Mouse (Mus musculus) hindbrain, embryonic 14.5 days (tissue): ENCODE results near the gene Olfr90. TPM values are rescaled to one million over a fixed set of nuclear protein-coding genes. Genes with fewer than 3 reads are reported as not detected.
"Not testable (repeated sequence)": the region's sequence is repeated elsewhere in the genome, so short reads cannot be mapped to it uniquely, and the experiment has no call there.

Source experiments
- ATAC-seq: fragments of 200-750 bp; cut with Nextera tagmentation; 2 replicates; pipeline ENCODE4 v1.8.0; 2017; ENCODE audit warnings: moderate number of reproducible peaks, mild to moderate bottlenecking, moderate TSS enrichment, moderate library complexity; ENCODE audit not compliant: low FRiP score
- DNase-seq: peaks from one replicate; pipeline ENCODE4 v3.0.0-alpha.2; 2015; ENCODE audit warnings: low spot score
- H3K27ac ChIP-seq: fragments of 300-500 bp; sonication (generic); 2 replicates; pipeline ENCODE4 v1.5.1; 2014; ENCODE audit warnings: mild to moderate bottlenecking, moderate library complexity
- H3K27me3 ChIP-seq: fragments of 300-500 bp; sonication (generic); 2 replicates; pipeline ENCODE4 v1.6.1; 2014; ENCODE audit warnings: mild to moderate bottlenecking, low read length, mixed read lengths; ENCODE audit not compliant: control insufficient read depth, insufficient read depth
- H3K36me3 ChIP-seq: fragments of 300-500 bp; sonication (generic); replicated peaks from 2 replicates; pipeline ENCODE4 v1.6.1; 2014; ENCODE audit not compliant: control insufficient read depth, insufficient read depth
- H3K4me1 ChIP-seq: fragments of 300-500 bp; sonication (generic); replicated peaks from 2 replicates; pipeline ENCODE4 v1.6.1; 2014; ENCODE audit warnings: antibody characterized with exemption, low read length, mixed read lengths; ENCODE audit not compliant: control insufficient read depth, insufficient read depth
- H3K4me2 ChIP-seq: fragments of 300-500 bp; sonication (generic); replicated peaks from 2 replicates; pipeline ENCODE4 v1.6.1; 2014; ENCODE audit warnings: mild to moderate bottlenecking, moderate library complexity
- H3K4me3 ChIP-seq: fragments of 300-500 bp; sonication (generic); replicated peaks from 2 replicates; pipeline ENCODE4 v1.5.1; 2014; ENCODE audit warnings: mild to moderate bottlenecking, low read length
- H3K9ac ChIP-seq: fragments of 300-500 bp; sonication (generic); 2 replicates; pipeline ENCODE4 v1.6.1; 2014
- H3K9me3 ChIP-seq: fragments of 300-500 bp; sonication (generic); 2 replicates; pipeline ENCODE4 v1.6.1; 2016; ENCODE audit warnings: low read length; ENCODE audit not compliant: control insufficient read depth
- WGBS: fragments of 180-500 bp; shearing (Covaris S2); extraction: QIAGEN DNeasy Blood & Tissue Kit; methylation state at CpG from one replicate; pipeline ENCODE4 v1.1.7; 2014; 5-methylcytosine and 5-hydroxymethylcytosine counted together
- polyA plus RNA-seq: library from polyadenylated mRNA; unstranded; fragments of >200 nt; fragmentation: Nextera tagmentation; extraction: Ambion mirVana; gene quantifications from 2 replicates; pipeline ENCODE4 v1.2.1, GENCODE M21; 2014

Olfr90 gene
- polyA plus RNA-seq: not detected in 2 replicates

DNA sequence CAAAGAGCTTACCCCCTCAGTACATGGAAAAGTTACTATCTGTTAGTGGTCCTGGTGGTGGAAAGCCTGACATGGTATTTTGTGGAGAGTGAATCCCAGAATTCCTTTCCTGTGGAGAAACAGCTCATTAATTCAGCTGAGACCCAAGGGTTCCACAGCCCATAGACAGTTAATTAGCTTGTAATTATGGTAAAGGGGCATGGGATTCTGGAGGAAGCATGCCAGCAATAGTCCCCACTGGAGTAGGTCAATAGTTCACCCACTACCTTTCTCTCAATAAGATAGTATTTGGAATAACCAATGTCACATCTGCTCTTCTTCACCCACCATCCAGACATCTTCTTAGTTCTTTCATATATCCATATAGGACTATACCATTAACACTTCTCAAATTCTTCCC is at the start of gene Olfr90:
TSS of gene Olfr90 (minus strand) at position 101 of the 400 bp plus-strand sequence.
- no peak for DNase-seq
- Histone ChIP-seq H3K4me1 (no peaks in the 10 kb centered on the region), H3K4me3 (no peak within 1 kb of the TSS), H3K27me3 (no peaks in the 10 kb centered on the region), H3K4me2 (no peak within 1 kb of the TSS), H3K27ac (no peak within 1 kb of the TSS), H3K9ac (no peak within 1 kb of the TSS), H3K9me3 (no peaks in the 10 kb centered on the region), H3K36me3 (no peaks in the 10 kb centered on the region)
- ATAC-seq: no peak

DNA sequence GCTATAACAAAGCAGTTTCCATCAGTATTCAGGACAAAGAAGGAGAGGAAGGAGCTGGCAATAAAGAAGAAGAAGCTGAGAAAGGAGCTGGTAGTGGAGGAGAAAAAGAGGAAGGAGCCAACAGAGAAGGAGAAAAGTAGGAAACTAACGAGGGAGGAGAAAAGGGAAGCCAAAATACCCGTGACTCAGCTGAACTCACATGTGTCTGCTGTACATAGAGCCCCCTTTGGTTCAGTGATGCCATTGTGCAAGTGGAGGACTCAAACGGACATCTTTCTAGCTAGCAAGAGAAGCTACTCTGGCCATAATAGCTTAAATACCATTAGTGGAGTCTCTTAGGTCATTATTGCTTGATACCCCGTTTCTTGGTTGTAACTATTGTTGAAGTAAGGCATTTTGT is 43.1 kb upstream of the Olfr90 start:
- DNase-seq, ATAC-seq, H3K4me1 ChIP-seq, H3K36me3 ChIP-seq, H3K27me3 ChIP-seq, H3K9me3 ChIP-seq, H3K9ac ChIP-seq, H3K27ac ChIP-seq, H3K4me3 ChIP-seq, H3K4me2 ChIP-seq: not testable (repeated sequence)
- 80% methylated on average over 4 of the region's 4 CpGs for WGBS

DNA sequence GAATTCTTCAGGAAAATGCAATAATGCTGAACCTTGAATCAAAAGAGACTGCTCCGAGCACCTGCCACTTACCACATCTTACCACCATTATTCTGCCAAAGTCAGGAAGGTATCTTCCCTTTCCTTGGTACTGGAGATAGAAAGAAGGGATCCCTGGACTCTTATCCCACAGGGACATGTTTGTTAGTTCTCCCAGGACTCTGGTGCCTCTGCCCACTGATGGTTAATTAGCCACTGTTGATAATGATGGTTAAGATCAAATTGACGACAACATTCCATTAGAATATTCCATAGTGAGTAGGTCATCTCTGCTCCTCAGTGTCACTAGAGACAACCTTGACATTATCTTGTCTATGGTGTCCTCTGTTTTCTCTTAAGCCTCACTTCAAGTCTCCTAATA is 31.7 kb upstream of the Olfr90 start, which contains the start of gene Olfr92:
TSS of gene Olfr92 (minus strand) at position 101 of the 400 bp plus-strand sequence.
- Histone ChIP-seq H3K9ac (no peak within 1 kb of the TSS), H3K4me1 (no peaks in the 10 kb centered on the region), H3K9me3 (no peaks in the 10 kb centered on the region), H3K4me2 (no peak within 1 kb of the TSS), H3K4me3 (no peak within 1 kb of the TSS), H3K27me3 (no peaks in the 10 kb centered on the region), H3K27ac (no peak within 1 kb of the TSS), H3K36me3 (no peaks in the 10 kb centered on the region)
- ATAC-seq: no peak
- no peak for DNase-seq
- WGBS: 94% methylated on average over 2 of the region's 2 CpGs

DNA sequence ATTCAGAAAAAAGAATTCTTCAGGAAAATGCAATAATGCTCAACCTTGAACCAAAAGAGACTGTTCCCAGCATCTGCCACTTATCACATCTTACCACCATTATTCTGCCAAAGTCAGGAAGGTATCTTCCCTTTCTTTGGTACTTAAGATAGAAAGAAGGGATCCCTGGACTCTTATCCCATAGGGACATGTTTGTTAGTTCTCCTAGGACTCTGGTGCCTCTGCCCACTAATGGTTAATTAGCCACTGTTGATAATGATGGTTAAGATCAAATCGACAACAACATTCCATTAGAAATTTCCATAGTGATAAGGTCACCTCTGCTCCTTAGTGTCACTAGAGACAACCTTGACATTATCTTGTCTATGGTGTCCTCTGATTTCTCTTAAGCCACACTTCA is 9.9 kb upstream of the Olfr90 start, which contains the start of gene Olfr91:
TSS of gene Olfr91 (minus strand) at position 101 of the 400 bp plus-strand sequence.
- no peak within 1 kb of the TSS for H3K4me2 ChIP-seq
- no peaks in the 10 kb centered on the region for H3K36me3 ChIP-seq
- no peak within 1 kb of the TSS for H3K9ac ChIP-seq
- DNase-seq (no peak), ATAC-seq (no peak)
- no peak within 1 kb of the TSS for H3K27ac ChIP-seq
- no peaks in the 10 kb centered on the region for H3K9me3 ChIP-seq
- H3K27me3 ChIP-seq: no peaks in the 10 kb centered on the region
- 87% methylated on average over 1 of the region's 1 CpGs for WGBS
- no peak within 1 kb of the TSS for H3K4me3 ChIP-seq
- no peaks in the 10 kb centered on the region for H3K4me1 ChIP-seq

DNA sequence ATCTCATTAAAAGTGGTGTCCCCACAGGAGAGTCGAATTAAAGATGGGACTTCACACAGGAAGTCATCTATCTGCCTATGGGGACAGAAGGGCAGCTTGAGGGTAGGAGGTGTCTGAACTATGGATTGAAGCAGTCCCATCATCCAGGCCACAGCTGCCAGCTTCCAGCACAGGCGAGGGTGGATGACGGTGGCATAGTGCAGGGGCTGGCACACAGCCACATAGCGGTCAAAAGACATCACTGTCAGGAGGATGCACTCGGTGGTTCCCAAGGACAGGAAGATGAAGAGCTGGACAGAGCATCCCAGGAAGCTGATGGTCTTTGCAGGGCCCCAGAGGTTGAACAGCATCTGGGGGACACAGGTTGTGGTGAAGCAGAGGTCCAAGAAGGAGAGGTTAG is 5.0 kb upstream of the Olfr90 start:
- Histone ChIP-seq H3K9me3 (no peaks in the 10 kb centered on the region), H3K4me1 (no peaks in the 10 kb centered on the region), H3K36me3 (no peaks in the 10 kb centered on the region), H3K9ac (no peak overlapping the region), H3K4me3 (no peak overlapping the region), H3K4me2 (no peak overlapping the region), H3K27ac (no peak overlapping the region), H3K27me3 (no peaks in the 10 kb centered on the region)
- DNase-seq: no peak
- no peak for ATAC-seq
- WGBS: 77% methylated on average over 5 of the region's 5 CpGs

- Histone ChIP-seq H3K4me2 (no peak overlapping the region), H3K27ac (no peak overlapping the region), H3K27me3 (no peaks in the 10 kb centered on the region), H3K4me1 (no peaks in the 10 kb centered on the region), H3K36me3 (no peaks in the 10 kb centered on the region), H3K9ac (no peak overlapping the region), H3K4me3 (no peak overlapping the region), H3K9me3 (no peaks in the 10 kb centered on the region)
- DNase-seq (no peak), ATAC-seq (no peak)
- WGBS: 86% methylated on average over 1 of the region's 1 CpGs
Measured at GRCm38 (mm10) chr17:37092198-37092597, 3.9 kb upstream of the Olfr90 start.

- H3K9me3 ChIP-seq: no peaks in the 10 kb centered on the region
- ATAC-seq: no peak
- H3K27ac ChIP-seq: no peak overlapping the region
- no peak for DNase-seq
- H3K4me1 ChIP-seq: no peaks in the 10 kb centered on the region
- no peaks in the 10 kb centered on the region for H3K36me3 ChIP-seq
- WGBS: 80% methylated on average over 10 of the region's 10 CpGs
- H3K9ac ChIP-seq: no peak overlapping the region
- no peaks in the 10 kb centered on the region for H3K27me3 ChIP-seq
- H3K4me3 ChIP-seq: no peak overlapping the region
- no peak overlapping the region for H3K4me2 ChIP-seq
Measured at GRCm38 (mm10) chr17:37085545-37085944, 2.8 kb downstream of the Olfr90 start.

DNA sequence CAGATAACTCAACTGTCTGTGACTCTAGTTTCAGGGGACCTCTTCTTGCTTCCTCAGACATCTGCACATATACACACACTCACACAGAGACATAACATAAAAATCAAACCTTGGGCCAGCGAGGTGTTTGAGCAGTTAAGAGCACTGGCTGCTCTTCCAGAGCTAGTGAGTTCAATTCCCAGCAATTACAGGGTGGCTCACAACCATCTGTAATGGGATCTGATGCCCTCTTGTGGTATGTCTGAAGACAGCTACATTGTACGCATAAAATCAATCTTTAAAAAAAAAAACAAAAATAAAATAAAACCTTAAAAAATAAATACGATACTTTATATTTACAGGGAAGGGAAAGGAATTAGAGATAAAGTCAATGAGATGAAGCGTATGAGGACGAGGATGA is 3.7 kb downstream of the Olfr90 start:
- peaks cover under 1% of the 10 kb centered on the region; the same call in 1 of the 2 replicates for H3K4me1 ChIP-seq
- 67% methylated on average over 5 of the region's 5 CpGs for WGBS

GRCm38 (mm10) chr17:37083327-37083726 is 5.0 kb downstream of the Olfr90 start:
- peak; percentile 78 for DNase-seq
- no peaks in the 10 kb centered on the region for H3K9me3 ChIP-seq
- H3K27me3 ChIP-seq: no peaks in the 10 kb centered on the region
- no peak overlapping the region for H3K27ac ChIP-seq
- WGBS: 5% methylated on average over 8 of the region's 8 CpGs
- peak; percentile 49; the same call in 1 of the 2 replicates for ATAC-seq
- peaks cover 12% of the 10 kb centered on the region for H3K4me1 ChIP-seq
- no peak overlapping the region for H3K9ac ChIP-seq
- H3K36me3 ChIP-seq: no peaks in the 10 kb centered on the region
- H3K4me3 ChIP-seq: no peak overlapping the region
- no peak overlapping the region for H3K4me2 ChIP-seq

More for the DNA sequence above, 3.7 kb downstream of the Olfr90 start:
- Histone ChIP-seq H3K27me3 (no peaks in the 10 kb centered on the region), H3K36me3 (no peaks in the 10 kb centered on the region), H3K4me3 (no peak overlapping the region), H3K9ac (no peak overlapping the region), H3K9me3 (no peaks in the 10 kb centered on the region), H3K27ac (no peak overlapping the region), H3K4me2 (no peak overlapping the region)
- DNase-seq (no peak), ATAC-seq (no peak)

DNA sequence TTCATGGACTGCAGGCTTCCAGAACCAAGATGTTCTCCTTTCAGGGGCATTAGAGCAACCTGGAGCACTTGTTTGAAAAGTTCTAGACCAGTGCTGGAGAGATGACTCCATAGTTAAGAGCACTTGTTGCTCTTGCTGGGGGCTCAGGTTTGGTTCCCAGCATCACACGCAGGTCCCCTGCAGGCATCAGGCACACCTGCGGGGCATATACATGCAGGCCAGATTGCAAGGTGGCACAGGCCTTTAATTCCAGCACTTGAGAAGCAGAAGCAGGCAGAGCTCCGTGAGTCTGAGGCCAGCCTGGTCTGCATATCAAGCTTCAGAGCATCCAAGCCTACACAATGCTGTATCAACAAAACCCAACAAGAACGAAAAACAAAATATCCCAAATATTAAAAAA is 6.6 kb downstream of the Olfr90 start:
- DNase-seq (no peak), ATAC-seq (no peak)
- H3K9me3 ChIP-seq: no peaks in the 10 kb centered on the region
- 93% methylated on average over 4 of the region's 4 CpGs for WGBS
- no peak overlapping the region for H3K27ac ChIP-seq
- H3K4me1 ChIP-seq: peaks cover 12% of the 10 kb centered on the region
- H3K4me3 ChIP-seq: no peak overlapping the region
- H3K27me3 ChIP-seq: no peaks in the 10 kb centered on the region
- no peak overlapping the region for H3K9ac ChIP-seq
- peaks cover 1% of the 10 kb centered on the region for H3K36me3 ChIP-seq
- no peak overlapping the region for H3K4me2 ChIP-seq
